Mouse (Mus musculus): Measurements from ENCODE around the gene Klhl9.
A peak's percentile ranks its signal among the peaks of the same experiment; 100 is the strongest.

Gene Klhl9

GRCm38 (mm10) chr4:88715059-88715458, 7.2 kb downstream of the Klhl9 start:
- no peak for DNase-seq (ENCODE audit: low read depth, low spot score)

GRCm38 (mm10) chr4:88714281-88714680, 8.0 kb downstream of the Klhl9 start:
- no peak for DNase-seq (ENCODE audit: low read depth, low spot score)

- no peak for DNase-seq (ENCODE audit: low read depth, low spot score)
Observed at GRCm38 (mm10) chr4:88707128-88707826, 15.0 kb downstream of the Klhl9 start.

- no peak for DNase-seq (ENCODE audit: low read depth, low spot score)
Observed at GRCm38 (mm10) chr4:88705924-88706323, 16.3 kb downstream of the Klhl9 start.

- DNase-seq (ENCODE audit: low read depth, low spot score) = no peak
Observed at GRCm38 (mm10) chr4:88699301-88699700, 23.0 kb downstream of the Klhl9 start.

- DNase-seq (ENCODE audit: low read depth, low spot score) = no peak
Observed at GRCm38 (mm10) chr4:88698781-88699180, 23.5 kb downstream of the Klhl9 start.

- no peak for DNase-seq (ENCODE audit: low read depth, low spot score)
Observed at GRCm38 (mm10) chr4:88697753-88698152, 24.5 kb downstream of the Klhl9 start.

GRCm38 (mm10) chr4:88697108-88697507, 25.2 kb downstream of the Klhl9 start:
- no peak for DNase-seq (ENCODE audit: low read depth, low spot score)

GRCm38 (mm10) chr4:88696237-88696884, 25.9 kb downstream of the Klhl9 start:
- peak; percentile 86 for DNase-seq (ENCODE audit: low read depth, low spot score)

- DNase-seq (ENCODE audit: low read depth, low spot score) = peak; percentile 51
Observed at GRCm38 (mm10) chr4:88693392-88693791, 28.9 kb downstream of the Klhl9 start.

GRCm38 (mm10) chr4:88692537-88692936, 29.7 kb downstream of the Klhl9 start:
- peak; percentile 68 for DNase-seq (ENCODE audit: low read depth, low spot score)

- DNase-seq (ENCODE audit: low read depth, low spot score) = no peak
Observed at GRCm38 (mm10) chr4:88691259-88691658, 31.0 kb downstream of the Klhl9 start, which contains the start of gene Ifnab. Gene Ifnab, minus strand, starts transcription at chr4:88691359.

- no peak for DNase-seq (ENCODE audit: low read depth, low spot score)
Observed at GRCm38 (mm10) chr4:88683812-88684211, 38.5 kb downstream of the Klhl9 start, which contains the start of gene Ifna2. Gene Ifna2, minus strand, starts transcription at chr4:88683912.

GRCm38 (mm10) chr4:88681353-88681752, 40.9 kb downstream of the Klhl9 start:
- no peak for DNase-seq (ENCODE audit: low read depth, low spot score)

GRCm38 (mm10) chr4:88680362-88680761, 41.9 kb downstream of the Klhl9 start:
- DNase-seq (ENCODE audit: low read depth, low spot score) = peak; percentile 70

GRCm38 (mm10) chr4:88676824-88677223, 45.4 kb downstream of the Klhl9 start, which contains the start of gene Ifna16:
Gene Ifna16, minus strand, starts transcription at chr4:88676924.
- DNase-seq (ENCODE audit: low read depth, low spot score) = no peak

Data from CD4-positive, CD25-positive, alpha-beta regulatory T cell, adult 2 months (primary cell).